8 mouse cellular contexts compared by ENCODE assay signal in the genomic region with DNA sequence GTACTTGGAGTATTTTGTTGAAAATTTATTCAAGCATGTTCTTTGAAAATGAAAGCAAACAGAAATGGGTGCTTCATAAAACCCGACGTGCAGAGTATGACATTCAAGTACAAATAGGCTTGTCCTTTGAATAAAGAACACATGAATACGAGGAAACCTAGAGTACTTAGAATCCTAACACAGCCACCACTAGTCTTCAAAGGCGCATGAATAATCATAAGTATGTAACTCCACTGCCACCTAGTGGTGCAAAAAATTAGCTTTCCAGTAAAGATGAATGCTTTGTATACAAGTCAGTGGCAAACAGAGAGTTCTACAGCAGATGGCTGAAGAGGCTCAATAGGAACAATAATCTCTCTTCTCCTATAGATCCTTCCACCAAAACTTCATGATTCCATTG.
DNase-seq lines count a peak whose midpoint lies in the region; ATAC-seq and TF ChIP-seq lines count a peak whose summit lies in the region.

No protein-coding gene starts in this region.

- no peak for TF ChIP-seq POLR2A in thymus, adult 2 months (IDR thresholded peaks at IDR 0.05; ENCODE audit: control insufficient read depth, extremely low read depth, insufficient read depth, low read length, poor library complexity)

- TF ChIP-seq CTCF in thymus, adult 2 months (IDR thresholded peaks at IDR 0.05; ENCODE audit: borderline replicate concordance, control insufficient read depth, extremely low read depth, insufficient read depth, low read length, poor library complexity): no peak

- no peak overlapping the region for H3K27ac ChIP-seq in thymus, adult 2 months (ENCODE audit: control insufficient read depth, insufficient read depth, low read length)
- H3K27ac ChIP-seq in forebrain, embryonic 13.5 days: no peak overlapping the region
- H3K27ac ChIP-seq in intestine, embryonic 16.5 days (ENCODE audit: low read length): no peak overlapping the region
- H3K27ac ChIP-seq in neural tube, embryonic 12.5 days: no peak overlapping the region

- H3K4me1 ChIP-seq in thymus, adult 2 months (replicated peaks; ENCODE audit: control insufficient read depth, insufficient read depth, low read length): no peaks in the 10 kb centered on the region
- no peaks in the 10 kb centered on the region for H3K4me1 ChIP-seq in forebrain, embryonic 13.5 days
- H3K4me1 ChIP-seq in intestine, embryonic 16.5 days (ENCODE audit: control insufficient read depth, insufficient read depth, low read length): no peaks in the 10 kb centered on the region
- H3K4me1 ChIP-seq in neural tube, embryonic 12.5 days: 0 out of 2 replicates have a peak, but pooled peaks cover 3% of the 10 kb centered on the region

- H3K4me3 ChIP-seq in thymus, adult 2 months (ENCODE audit: control insufficient read depth, insufficient read depth, low read length): no peak overlapping the region
- H3K4me3 ChIP-seq in forebrain, embryonic 13.5 days: no peak overlapping the region
- no peak overlapping the region for H3K4me3 ChIP-seq in intestine, embryonic 16.5 days (ENCODE audit: low read length)
- H3K4me3 ChIP-seq in neural tube, embryonic 12.5 days: no peak overlapping the region

- 9% methylated on average over 4 of the region's 4 CpGs for WGBS in thymus, adult 2 months
- WGBS in forebrain, embryonic 13.5 days: 3% methylated on average over 4 of the region's 4 CpGs
- WGBS in intestine, embryonic 16.5 days: 4% methylated on average over 4 of the region's 4 CpGs
- WGBS in neural tube, embryonic 12.5 days: 5% methylated on average over 4 of the region's 4 CpGs

- H3K36me3 ChIP-seq in thymus, adult 2 months (ENCODE audit: control insufficient read depth, insufficient read depth, low read length): no peaks in the 10 kb centered on the region
- H3K36me3 ChIP-seq in forebrain, embryonic 13.5 days (ENCODE audit: poor library complexity, severe bottlenecking): no peaks in the 10 kb centered on the region
- H3K36me3 ChIP-seq in intestine, embryonic 16.5 days (ENCODE audit: control insufficient read depth, insufficient read depth, low read length): no peaks in the 10 kb centered on the region
- H3K36me3 ChIP-seq in neural tube, embryonic 12.5 days: no peaks in the 10 kb centered on the region

- DNase-seq in thymus, adult 2 months: peak; percentile 8
- no peak for DNase-seq in thymus, postnatal 36 days
- DNase-seq in c-Kit-positive CD71-negative TER-119-negative erythroid progenitor cells, embryonic 14.5 days (ENCODE audit: low read depth): peak; percentile 51
- peak; percentile 95 to 97 for DNase-seq in left cerebral cortex, postnatal 14 days (ENCODE audit: low spot score in 2 of 2)

- ATAC-seq in forebrain, embryonic 13.5 days: peak; percentile 91
- ATAC-seq in intestine, embryonic 16.5 days: peak; percentile 68
- peak; percentile 87 for ATAC-seq in neural tube, embryonic 12.5 days (ENCODE audit: low FRiP score, low read depth)
- ATAC-seq in erythroid progenitor cell, adult 5-6 weeks (replicated peaks; ENCODE audit: low FRiP score, poor library complexity, severe bottlenecking): no peak

- H3K9me3 ChIP-seq in forebrain, embryonic 13.5 days (replicated peaks): no peaks in the 10 kb centered on the region
- no peaks in the 10 kb centered on the region for H3K9me3 ChIP-seq in intestine, embryonic 16.5 days (ENCODE audit: control insufficient read depth, low read length)
- no peaks in the 10 kb centered on the region for H3K9me3 ChIP-seq in neural tube, embryonic 12.5 days

- intact Hi-C loops in left cerebral cortex, postnatal 14 days (cut with DNase I): loop anchor here (10.0 kb wide), 2 partner anchors 129 to 621 kb away; no protein-coding TSS in a partner anchor

- no peak overlapping the region for H3K4me2 ChIP-seq in forebrain, embryonic 13.5 days
- H3K4me2 ChIP-seq in intestine, embryonic 16.5 days (ENCODE audit: low read depth, low read length): no peak overlapping the region
- H3K4me2 ChIP-seq in neural tube, embryonic 12.5 days (replicated peaks): no peak overlapping the region

- no peaks in the 10 kb centered on the region for H3K27me3 ChIP-seq in thymus, adult 2 months (ENCODE audit: control insufficient read depth, insufficient read depth, low read length)
- no peaks in the 10 kb centered on the region for H3K27me3 ChIP-seq in forebrain, embryonic 13.5 days
- H3K27me3 ChIP-seq in intestine, embryonic 16.5 days (replicated peaks; ENCODE audit: control insufficient read depth, insufficient read depth, low read length): no peaks in the 10 kb centered on the region
- H3K27me3 ChIP-seq in neural tube, embryonic 12.5 days (replicated peaks): no peaks in the 10 kb centered on the region

- H3K9ac ChIP-seq in forebrain, embryonic 13.5 days: no peak overlapping the region
- no peak overlapping the region for H3K9ac ChIP-seq in intestine, embryonic 16.5 days (ENCODE audit: low read depth, low read length)
- no peak overlapping the region for H3K9ac ChIP-seq in neural tube, embryonic 12.5 days

Comparison
In these comparisons a context has a peak if more than half of its experiments do, and no peak if none do; other contexts are left out.
1. DNase-seq: peak in thymus, adult 2 months (single experiment), c-Kit-positive CD71-negative TER-119-negative erythroid progenitor cells, embryonic 14.5 days (single experiment) and left cerebral cortex, postnatal 14 days (2 of 2); none in thymus, postnatal 36 days (0 of 2).